Mouse (Mus musculus): ENCODE results near the gene 4930562C15Rik.
A peak's percentile ranks its signal among the peaks of the same experiment; 100 is the strongest.
"Not testable (repeated sequence)": the region's sequence is repeated elsewhere in the genome, so short reads cannot be mapped to it uniquely, and the experiment has no call there.

Gene 4930562C15Rik

DNA sequence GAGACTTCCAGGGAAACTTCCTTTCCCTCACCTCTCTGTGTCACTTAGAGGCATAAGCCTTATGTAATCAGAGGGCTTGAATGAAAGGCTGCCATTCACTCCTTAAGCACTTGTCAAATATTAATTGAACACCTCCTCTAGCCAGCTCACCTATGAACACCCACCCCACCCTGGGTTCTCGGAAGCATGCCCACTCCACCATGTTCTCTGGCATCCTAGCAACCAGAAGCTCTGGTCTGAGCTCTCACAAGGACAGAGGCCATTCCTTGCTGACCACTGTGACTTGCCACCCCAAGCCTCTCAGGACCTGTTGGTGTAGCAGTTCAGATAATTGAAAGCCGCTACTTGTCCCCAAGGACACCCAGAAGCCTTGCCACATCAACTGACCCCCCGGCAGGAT is at the start of gene 4930562C15Rik:
4930562C15Rik (plus strand) TSS at position 226 of the 400 bp plus-strand sequence.
- DNase-seq, result no peak

DNA sequence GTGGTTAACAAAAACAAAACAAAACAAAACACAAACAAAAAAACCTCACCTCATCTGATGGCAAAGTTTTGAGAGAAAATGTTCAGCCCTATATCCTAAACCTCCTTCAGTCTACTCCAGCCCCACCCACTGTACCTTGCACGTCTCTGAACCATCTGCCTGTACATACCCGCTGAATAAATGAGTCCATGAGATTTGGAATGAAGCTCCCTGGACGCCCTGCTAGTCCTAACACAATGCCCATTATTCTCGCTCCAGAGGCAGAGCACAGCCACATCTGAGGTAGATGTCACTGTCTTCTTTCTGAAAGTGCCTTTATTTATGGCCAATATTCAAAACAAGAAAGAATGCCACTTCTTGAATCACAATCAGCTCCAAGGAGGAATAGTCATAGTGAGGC is 49.5 kb upstream of the 4930562C15Rik start:
- no peak for DNase-seq

DNA sequence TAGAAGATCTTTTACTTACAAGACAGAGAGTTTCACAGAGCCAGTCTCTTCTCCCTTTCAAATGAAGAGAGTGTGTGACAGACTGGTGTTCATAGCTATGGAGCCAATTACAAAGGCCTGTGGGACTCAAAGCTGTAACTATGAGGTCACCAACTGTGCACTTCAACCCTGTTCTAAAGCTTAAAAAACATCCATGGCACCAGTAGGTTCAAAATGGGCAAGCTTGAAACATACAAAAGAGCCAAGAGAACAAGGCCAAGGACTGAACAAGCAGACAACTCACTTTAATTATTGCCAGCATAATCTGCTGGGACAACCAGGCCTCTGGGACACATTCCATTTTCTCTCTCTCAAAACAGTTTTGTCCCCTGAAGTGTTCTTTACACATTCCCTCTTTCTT is 47.0 kb upstream of the 4930562C15Rik start:
- no peak for DNase-seq

DNA sequence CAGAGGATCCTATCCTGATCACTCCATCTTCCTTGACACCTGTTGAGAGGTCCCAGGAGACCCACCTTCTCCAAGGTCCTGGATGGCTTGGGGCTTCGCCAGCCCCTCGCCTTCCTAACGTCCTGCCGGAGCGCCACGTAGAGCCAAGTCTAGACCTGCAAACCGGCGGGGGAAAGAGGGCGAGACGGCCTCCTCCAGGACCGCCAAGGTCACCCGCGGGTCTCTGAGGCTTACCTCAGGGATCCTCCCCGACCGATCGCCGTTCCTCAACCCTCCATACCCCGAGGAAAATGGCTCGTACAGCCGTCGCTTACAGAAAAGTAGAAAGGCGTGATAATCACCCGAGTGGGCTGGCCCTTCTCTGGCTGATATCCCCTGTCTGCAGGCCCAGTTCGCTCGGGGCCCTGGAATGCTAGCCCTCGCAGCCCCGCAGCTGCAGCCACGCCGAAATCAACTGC is 45.9 kb upstream of the 4930562C15Rik start:
- peak in 1 of 2 experiments; percentile 58 for DNase-seq

DNA sequence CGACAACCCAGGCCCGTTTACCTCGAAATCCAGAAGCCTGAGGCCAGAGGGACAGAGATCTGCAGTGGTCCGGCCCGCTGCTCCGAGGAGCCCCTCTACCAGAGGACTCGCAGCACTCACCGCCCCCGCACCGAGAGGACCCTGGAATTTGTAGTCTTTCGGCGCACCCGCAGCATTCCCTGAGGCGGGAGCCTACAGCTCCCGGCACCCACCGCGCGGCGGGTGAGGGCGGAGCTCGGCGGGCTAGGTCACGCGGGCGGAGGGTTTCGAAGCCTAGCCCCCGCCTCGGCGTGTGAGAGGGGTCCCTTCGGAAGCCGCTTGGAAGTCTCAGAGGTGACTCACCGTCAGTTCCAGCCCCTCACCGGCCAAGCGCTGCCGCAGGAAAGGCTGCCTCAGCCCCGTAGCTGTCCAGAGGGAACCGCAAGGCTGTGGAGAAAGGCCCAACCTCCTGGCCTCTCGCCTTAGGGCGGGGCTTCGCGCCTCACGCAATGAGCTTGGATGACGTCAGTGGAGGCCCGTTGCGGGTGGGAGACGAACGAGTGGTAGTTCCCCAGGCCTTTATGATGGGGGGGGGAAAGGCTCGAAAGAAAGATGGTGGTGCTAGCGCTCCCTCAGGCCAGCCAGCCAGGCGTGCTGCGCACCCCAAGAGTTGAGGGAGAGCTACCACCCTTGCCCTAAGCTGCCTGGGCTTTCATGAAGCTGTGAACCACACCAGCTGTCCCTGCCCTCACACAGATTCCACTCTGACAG is 45.2 kb upstream of the 4930562C15Rik start, which contains the start of gene Cdip1:
Cdip1 (minus strand) TSS at position 483 of the 750 bp plus-strand sequence.
- DNase-seq, result peak; percentile 97 to 98

DNA sequence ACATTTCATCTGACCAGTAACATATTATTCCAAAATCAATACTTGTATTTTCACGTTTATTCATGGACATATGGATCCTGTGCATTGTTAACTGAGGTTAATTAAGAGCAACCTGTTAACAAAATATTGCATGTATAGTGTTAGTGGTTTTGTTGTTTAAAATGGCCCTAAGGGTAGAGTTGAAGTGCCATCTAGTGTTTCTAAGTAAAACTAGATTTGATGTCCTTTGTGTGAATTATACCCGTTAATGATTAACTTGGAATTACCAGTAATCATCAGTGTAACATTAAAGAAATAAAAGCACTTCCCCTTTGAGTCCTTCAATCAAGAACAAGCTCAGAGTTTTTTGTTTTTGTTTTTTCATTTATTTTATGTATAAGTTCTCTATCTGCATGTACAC is 43.9 kb upstream of the 4930562C15Rik start:
- DNase-seq, result no peak

DNA sequence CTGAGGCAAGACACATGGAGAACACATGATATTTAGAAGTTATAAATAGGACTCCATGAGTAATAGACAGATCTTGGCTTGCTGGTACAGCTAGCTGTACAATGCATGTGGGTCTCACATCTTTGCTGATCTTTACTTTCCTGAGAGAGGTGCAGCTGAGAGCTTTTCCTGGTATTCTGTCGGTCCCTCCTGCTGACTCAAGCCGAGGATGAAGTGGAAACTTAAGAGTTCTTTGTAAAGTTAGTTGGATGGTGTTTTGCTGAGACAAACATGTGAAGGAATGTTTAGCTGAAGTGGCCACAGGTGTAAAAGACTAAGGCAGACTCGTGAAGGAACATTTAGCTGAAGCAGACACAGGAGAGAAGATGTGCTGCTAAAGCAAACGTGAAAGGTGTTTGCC is 38.6 kb upstream of the 4930562C15Rik start:
- DNase-seq, result no peak

DNA sequence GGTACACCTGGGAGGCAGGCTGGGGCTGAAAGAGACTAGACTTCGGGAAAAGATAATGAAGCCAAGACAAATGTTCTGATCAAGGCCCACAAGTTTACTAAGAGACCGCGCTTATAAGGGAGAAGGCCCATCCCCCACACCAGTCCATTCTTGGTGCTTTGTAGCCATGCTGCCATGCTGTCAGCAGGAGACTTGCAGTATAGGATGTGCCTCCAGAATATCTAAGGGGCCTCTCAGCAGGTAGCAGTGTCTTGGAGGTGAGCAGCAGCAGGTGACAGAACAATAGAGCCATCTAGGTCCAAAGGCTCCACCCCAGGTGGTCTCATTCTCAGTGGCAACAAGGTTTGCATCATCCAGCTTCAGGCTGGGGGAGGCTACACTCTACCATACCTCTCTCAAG is 16.9 kb upstream of the 4930562C15Rik start:
- no peak for DNase-seq

DNA sequence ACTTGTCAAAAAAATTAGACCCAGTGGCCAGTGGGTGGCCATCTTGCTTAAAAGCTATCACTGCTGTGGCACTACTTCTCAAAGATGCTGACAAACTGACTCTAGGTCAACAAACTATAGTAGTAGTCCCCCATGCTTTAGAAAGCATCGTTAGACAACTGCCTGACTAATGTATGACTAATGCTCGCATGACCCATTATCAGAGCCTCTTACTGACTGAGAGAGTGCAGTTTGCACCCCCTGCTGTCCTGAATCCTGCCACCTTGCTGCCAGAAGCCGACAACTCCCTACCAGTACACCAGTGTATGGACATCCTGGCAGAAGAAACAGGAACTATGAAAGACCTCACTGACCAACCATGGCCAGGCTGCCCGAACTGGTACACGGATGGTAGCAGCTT is 10.8 kb upstream of the 4930562C15Rik start:
- not testable (repeated sequence) for DNase-seq

DNA sequence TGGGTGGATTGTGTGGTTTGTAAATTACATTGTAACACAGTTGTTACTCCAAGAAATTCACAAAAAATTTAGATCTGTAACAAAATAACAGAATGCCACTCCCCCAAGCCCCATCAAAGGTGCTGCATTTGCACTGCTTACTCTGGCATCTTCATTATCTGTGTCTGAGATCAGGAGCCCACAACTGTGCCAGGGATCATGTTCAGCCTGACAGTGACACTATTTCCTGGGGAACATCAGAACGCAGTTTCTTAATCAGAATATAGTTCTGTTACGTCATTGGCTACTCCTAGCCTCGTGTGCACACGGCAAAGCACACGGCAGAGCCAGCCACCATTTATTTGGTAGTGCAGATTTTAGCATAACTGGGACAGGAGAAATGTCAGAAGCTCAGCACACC is 7.6 kb upstream of the 4930562C15Rik start:
- no peak for DNase-seq

DNA sequence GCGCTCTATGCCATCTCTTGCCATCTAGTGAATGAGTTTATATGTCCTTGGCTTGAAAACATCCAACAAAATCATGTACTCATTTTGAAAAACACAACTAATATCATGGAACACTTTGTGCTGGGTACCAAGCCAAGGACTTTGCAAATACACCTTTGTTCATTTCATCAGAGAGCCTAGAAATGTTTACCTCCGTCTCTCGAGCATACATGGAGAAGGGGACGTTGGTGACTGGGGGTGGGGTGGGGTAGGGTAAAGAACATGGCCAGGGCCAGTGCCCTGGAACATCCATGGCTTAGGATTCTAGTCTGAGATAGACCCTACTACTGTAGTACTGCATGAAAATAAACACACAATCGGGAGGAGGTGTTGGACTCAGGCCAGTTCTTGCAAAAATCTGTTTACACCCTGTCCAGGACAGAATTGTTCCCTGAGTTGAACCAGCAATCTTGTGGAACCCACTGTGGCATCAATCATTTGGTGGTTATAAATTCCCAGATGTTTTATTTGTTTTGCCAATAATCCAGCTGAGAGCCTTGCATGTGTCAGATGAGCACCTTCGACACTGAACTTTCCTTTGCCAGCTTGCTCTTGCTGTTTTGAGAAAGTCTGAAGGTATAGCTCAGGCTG is 5.8 kb upstream of the 4930562C15Rik start:
- no peak for DNase-seq

DNA sequence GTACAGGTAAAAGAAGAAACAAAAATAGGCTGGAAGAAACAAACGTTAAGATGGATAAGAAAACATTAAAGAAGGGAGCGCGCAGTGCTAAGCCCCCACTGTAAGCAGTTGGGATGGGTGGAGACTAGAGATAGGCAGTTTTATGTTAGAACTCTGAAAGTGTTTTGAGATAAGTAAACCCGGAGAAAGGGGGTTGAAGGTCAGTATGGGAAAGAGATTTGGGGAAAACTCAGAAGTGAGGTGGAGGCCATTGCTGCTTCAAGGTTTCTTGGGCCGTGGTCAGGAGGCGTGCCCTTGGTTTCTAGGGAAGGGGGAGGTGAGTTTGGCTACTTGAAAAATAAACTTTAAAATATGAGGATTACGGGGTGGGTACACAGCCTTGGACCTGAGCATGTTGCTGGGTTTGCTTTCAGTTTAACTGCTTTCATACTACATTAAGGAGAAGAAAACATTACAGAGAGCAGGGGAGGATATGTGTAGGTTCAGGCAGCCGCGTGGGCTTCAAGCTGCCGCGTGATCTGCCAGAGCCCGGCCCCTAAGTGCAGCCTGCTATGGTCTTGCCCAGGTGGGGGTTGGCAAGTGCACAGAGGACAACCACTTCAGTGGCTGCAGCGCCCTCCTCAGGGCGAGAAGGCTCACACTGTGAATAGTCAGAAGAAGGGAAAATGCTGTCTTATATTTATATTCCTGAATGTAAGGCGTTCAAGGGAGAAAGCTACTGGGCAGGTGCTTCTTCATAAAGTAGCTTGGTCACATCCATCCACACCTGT is 3.4 kb upstream of the 4930562C15Rik start:
- DNase-seq, result no peak

DNA sequence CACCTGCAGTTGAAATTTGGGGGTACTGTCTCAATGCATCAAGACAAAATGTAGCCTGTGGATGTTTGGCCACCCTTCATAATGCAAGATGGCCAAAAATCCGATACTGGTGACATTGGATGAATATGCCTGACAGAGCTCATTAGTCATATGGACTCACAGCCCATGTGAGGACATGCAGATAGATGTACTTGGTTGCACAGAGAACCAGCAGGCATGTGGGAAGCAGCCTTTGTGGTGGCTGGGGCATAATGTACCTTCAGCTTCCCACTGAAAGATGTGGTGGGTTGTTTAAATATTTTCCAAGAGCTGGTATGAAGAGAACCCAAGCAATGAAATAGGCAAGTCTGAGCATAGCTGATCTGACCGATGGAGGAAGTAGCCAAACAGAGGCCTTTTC is 1.4 kb upstream of the 4930562C15Rik start:
- no peak for DNase-seq

DNA sequence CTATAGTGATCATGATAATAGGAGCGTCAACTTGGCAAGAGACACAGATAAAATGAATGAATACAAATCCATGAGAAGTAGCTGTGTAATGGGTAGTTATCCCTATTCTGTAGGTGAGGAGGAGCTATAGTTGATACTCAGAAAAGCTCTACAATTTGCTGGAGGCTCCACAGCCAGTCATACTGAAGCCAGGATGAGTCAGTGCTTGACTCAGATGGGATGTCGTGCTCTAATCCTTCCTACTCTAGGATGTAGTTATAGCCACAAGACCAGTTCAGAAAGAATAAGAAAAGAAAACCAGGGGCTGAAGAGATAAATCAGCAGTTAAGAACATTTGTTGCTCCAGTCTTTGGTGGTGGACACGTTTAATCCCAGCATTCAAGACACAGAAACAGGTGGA is 2.4 kb downstream of the 4930562C15Rik start:
- DNase-seq, result no peak

DNA sequence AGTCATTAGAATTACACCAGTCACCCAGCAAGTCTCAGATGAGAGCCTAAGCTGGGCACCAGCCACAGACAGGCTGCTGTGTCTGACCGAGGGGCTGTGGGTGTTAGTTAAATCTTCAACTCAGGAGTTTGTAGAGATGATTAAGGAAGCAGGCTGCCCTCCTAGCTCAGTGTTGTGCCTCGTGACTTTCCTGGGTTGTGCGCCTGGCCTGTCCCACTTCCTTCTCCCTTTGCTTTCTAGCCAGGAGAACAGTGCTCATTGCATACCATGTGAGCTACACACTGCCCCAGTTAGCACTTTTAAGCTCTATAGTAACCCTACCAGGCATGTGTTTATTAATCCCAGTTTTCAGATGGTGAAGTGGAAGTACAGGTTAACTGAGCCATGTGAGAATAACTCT is 4.3 kb downstream of the 4930562C15Rik start:
- no peak for DNase-seq

DNA sequence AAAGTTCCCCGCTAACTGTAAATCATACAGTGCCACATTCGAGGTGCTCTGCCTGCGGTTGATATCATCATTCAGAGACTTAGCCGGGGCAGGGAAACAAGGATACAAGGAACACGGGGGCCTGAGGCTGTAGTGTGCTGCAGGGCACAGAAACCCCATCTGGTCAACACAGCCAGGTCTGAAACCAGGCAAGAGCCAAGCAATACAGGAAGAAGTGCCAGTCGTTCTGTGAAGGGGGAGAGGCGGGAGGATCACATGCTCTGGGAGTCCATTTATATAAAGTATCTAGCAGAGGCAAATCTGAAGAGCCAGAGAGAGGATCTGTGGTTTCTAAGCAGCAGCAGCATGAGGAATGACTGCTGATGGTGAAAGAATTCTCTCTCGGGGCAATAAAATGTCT is 5.0 kb downstream of the 4930562C15Rik start:
- no peak for DNase-seq

DNA sequence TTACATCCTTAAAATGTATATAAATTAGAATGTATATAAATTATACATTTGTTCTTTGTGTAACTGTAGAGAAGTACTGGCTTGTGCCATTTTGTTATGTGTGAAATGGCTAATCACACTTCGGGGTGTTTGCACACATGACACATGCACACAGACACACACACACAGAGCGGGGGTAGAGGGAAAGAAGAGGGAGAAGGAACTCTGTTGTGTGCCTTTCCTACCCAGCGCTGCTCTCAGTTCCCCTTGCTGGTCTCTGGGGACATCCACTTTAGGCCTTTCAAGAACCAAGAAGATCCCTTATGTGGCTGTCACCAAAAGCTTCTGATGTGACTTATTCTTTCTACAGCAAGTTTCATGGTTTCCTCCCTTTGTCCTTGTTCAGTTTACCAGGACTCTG is 11.8 kb downstream of the 4930562C15Rik start:
- no peak for DNase-seq

DNA sequence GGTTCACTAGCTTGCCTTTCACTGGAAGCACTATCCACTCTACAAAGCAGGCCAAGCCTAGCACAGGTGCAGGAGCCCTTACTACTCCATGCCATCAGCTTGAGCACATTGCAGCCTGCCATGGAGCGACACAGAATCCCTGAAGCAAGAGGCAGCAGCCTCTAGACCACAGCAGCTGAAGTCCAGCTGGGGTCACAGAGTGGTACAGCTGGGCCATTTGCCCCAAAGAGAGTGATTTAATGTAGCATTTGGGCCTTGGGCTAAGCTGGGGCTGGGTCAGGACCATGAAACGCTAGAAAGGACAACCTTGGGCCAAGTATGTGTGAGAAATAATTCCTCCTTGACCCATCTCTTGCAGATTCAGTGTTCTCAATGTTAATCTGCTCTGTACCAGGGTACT is 12.9 kb downstream of the 4930562C15Rik start:
- DNase-seq, result no peak

DNA sequence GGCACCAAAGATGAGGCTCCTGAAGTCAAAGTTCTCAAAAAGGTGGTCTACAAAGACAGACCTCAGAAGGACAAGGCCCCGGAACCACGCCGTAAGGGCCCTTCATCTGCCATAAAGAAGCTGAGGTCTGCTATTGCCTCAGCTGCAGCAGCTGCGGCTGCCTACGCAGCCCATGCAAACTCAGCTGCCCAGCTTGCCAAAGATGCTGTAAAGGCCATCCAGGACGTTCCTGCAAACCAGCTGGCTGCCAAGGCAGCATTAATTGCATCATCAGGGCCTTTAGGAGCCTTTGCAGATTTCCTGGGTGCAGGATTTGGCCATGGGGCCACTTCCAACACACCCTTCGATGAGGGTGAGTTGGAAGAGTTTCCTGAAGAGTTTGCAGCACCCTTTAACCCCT is 15.1 kb downstream of the 4930562C15Rik start:
- no peak for DNase-seq

DNA sequence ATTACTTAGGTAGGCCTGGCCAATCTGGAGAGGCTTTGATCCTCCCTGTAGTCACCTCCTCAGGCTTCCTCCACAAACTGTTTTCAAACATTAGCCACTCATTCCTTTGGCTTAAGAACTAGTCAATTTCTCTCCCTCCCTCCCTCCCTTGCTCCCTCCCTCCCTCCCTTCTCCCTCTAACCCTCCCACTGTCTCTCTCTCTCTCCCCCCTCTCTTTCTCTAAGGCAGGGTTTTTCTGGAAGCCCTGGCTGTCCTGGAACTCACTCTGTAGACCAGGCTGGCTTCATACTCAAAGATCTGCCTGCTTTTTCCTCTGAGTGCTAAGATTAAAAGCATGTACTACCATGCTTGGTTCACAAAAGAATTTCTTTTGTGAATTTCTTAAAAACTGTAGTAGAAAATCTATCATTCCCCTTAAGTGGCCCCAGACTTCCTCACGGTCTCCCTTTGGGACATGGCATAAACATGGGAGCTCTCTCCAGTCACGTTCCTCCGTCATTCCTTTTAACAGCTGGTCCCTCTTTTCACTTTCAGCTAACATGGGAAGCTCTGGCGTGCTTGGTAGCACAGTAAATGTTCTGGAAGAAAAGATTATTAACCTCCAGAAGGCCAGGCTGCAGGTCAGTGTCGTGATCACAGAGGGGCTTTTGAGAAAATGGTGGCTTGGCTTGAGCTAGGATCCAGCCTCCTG is 15.9 kb downstream of the 4930562C15Rik start:
- DNase-seq, result no peak

DNA sequence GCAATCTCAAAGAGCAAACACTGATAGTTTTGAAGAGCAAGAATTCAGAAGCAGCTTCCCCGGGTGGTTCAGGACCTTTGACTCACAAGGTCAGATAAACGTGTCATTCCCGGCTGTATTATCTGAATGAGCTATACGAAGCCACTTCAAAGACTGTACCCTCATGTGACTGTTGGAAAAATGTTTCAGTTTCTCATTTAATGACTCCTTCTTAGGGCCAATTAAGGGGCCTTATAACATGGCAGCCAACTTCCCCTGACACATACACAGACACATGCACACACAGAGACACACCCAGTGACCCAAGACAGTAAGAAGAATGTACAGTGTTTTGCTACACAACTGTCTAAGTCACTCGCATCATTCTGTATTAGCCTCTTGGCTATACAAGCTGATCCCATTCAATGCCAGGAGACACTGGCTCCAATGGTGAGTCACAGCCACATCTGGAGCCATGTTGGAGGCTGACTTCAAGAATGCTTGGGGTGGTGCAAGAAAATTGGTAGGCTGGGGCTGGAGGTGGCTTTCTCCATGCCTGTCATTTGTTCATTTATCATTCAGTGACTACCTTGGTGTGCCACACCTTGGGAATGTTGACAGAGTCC is 19.9 kb downstream of the 4930562C15Rik start:
- no peak for DNase-seq

DNA sequence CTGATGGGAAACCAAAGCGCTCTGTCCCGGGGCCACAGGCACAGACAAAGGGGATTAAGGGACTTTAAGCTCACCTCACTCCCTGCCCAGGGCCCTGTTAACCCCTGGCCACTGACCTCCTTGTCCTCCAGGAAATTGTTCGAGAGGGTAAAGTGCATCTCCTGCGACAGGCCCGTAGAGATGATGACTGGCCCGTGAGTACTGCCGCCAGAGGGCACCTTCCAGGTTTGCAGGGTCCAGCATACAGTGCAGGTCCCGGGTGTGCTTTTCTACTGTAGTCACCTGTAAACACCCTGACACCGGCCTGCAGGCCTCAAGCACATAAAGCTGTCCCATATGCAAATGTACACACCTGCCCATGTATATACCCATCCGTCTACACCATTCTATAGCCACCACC is 26.2 kb downstream of the 4930562C15Rik start:
- peak; percentile 41 to 58 for DNase-seq

Measured in cerebellum, postnatal 25 days (tissue).